Mouse (Mus musculus): Measurements from ENCODE around the gene Rnf180. TPM values are rescaled to one million over a fixed set of nuclear protein-coding genes. Genes with fewer than 3 reads are reported as not detected.

The Rnf180 gene
- total RNA-seq (2023) = not detected in 2 replicates

GRCm38 (mm10) chr13:105294715-105295114 is at the start of gene Rnf180:
TSS of gene Rnf180 (minus strand) at chr13:105294815.

GRCm38 (mm10) chr13:105081862-105082261 is 212.8 kb downstream of the Rnf180 start, which contains the start of gene 4933425L06Rik:
TSS of gene 4933425L06Rik (plus strand) at chr13:105082122.

Other genes starting within 250 kb of the Rnf180 start
- not detected in 2 replicates for gene Rgs7bp, start 239.9 kb downstream of the Rnf180 start, total RNA-seq (2023)
- gene 4933425L06Rik, start 212.7 kb downstream of the Rnf180 start, total RNA-seq (2023) = not detected in 2 replicates
- not detected in 2 replicates for gene Htr1a, start 148.8 kb upstream of the Rnf180 start, total RNA-seq (2023)

All from neutrophil, adult 65 days (primary cell).